Mouse (Mus musculus): Measurements from ENCODE around the gene Coq10b.

DNA sequence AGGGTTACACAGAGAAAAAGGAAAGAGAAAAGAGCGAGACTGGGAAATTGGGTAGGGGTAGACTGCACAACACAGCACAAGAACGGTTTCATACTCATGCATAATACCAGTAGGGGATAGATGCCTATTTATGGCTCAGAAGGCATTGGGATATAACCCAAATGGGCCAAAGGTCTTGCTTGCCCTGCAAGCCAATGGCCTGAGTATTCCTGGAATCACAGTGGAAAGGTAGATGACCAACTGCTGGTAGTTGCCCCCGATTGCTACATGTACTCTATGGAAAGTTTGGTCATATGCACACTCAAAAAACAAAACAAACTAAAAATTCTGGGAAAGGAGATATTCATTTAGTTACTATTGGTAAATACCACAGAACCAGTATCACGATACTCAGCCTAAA is 27.1 kb downstream of the Coq10b start:
- TF ChIP-seq CTCF (IDR thresholded peaks at IDR 0.05; ENCODE audit: control insufficient read depth, insufficient read depth, insufficient read length) (no peak), MYOD1 (IDR thresholded peaks at IDR 0.05; ENCODE audit: control insufficient read depth, insufficient read length, low read depth) (no peak), FOSL1 (IDR thresholded peaks at IDR 0.05; ENCODE audit: insufficient read depth, low read length, poor library complexity, severe bottlenecking) (no peak), USF1 (IDR thresholded peaks at IDR 0.05; ENCODE audit: low read depth) (no peak), MAX (IDR thresholded peaks at IDR 0.05) (no peak), CEBPB (IDR thresholded peaks at IDR 0.05; ENCODE audit: low read depth) (no peak), MYOG (IDR thresholded peaks at IDR 0.05; ENCODE audit: control insufficient read depth, extremely low read depth, insufficient read length) (no peak)

All from C2C12 (cell line).